Mouse (Mus musculus): ENCODE results near the gene Kmt2d.

Gene Kmt2d

GRCm38 (mm10) chr15:98886667-98887387 is 15.8 kb upstream of the Kmt2d start:
- DNase-seq (ENCODE audit: low read depth), result no peak

DNA sequence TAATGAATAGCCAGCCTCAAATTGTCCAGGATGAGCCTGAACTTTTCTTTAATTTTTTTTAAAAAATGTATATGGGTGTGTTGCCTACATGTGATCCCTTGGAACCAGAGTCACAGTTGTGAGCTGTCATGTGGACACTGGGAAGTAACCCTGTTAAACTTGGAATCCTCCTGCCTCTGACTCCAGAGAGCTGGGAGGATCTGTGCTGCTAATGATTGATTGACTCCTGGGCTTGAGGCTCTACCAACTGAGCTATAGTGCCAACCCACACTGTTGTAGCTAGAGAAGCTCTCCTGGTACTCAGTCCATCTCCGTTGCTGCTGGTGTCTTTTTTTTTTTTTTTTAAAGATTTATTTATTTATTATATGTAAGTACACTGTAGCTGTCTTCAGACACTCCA is 13.1 kb upstream of the Kmt2d start:
- DNase-seq (ENCODE audit: low read depth), result no peak

DNA sequence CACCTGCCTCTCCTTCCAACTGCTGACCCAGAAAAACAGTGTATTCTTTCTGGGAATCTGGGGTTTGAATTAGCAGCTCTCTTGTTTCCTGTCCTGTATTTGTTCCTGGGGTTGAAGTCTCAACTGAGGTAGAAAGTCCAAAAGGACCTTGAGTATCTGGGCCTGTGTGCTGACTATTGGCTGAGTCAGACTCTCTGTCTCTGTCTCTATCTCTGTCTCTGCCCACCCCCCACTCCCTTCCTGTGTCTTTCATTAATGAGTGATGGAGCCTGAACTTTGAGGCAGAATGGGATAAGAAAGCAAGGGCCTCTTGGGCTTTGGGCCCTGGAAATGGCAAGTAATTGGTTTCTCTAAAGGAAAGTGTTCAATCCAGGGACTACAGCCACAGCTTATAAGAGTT is 12.7 kb upstream of the Kmt2d start:
- DNase-seq (ENCODE audit: low read depth), result no peak

DNA sequence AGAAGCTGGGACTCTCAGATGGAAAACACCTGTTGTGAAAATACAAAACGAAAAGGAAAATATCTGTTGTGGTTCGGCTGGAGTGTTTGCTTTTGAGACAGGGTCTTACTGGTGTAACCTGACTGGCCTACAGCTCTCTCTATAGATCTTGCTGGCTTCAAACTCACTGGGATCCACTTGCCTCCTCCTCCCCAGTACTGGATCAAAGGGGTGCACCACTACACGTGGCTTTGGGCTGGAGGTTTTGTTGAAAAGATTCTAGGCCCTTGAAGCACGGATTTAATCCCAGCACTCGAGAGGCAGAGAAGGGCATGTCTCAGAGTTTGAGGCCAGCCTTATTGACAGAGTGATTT is 10.6 kb upstream of the Kmt2d start:
- DNase-seq (ENCODE audit: low read depth), result no peak

- DNase-seq (ENCODE audit: low read depth), result peak; percentile 97
Observed at GRCm38 (mm10) chr15:98880978-98881655, 10.1 kb upstream of the Kmt2d start.

GRCm38 (mm10) chr15:98877331-98877730 is 6.3 kb upstream of the Kmt2d start:
- peak; percentile 91 for DNase-seq (ENCODE audit: low read depth)

DNA sequence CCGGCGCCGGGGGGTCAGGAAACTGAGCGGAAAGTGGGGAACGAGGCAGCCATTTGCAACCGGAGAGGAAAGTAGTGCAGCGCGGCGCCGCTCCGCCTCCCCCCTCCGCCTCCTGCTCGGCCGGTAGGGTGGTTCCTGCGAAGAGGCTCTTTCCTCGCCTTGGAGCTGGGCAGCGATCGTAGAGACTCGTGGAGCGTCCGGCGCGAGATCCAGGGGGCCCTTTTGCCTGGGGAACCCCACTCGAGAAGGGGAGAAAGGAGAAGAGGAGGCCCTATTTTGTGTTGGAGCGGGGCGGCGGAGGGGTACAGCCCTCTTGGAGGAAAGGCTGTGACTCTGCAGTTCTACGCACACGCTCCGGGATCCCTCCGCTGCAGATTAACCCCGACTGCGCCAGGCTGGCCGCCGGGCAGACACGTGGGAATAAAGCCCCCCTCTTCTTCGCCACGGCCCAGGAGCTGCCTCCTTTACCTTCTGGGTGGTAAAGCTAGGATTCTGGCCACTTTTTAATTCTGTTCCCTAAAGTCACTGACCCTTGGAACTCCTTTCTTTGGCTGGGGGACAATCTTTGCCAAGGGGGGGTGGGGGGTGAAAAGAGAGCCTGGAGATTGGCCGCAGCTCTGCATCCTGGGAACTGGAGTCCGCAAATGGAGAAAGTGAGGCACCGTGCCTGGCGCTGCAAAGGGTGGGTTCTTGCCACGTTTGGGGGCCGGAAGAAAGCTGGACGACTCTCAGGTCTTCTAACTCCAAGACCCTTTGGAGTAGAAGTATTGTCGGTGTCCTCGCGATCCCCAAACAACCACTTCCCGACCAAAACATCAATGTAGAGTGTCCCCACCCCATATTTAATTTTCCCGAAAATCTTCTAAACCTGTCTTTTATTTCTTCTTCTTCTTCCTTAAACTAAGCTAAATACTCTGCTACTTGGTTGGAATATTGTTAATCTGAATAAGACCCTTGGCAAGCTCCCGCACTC is 1.2 kb upstream of the Kmt2d start:
- DNase-seq (ENCODE audit: low read depth), result peak; percentile 97

GRCm38 (mm10) chr15:98870179-98871069 is 580 bp downstream of the Kmt2d start:
- peak; percentile 46 for DNase-seq (ENCODE audit: low read depth)

GRCm38 (mm10) chr15:98869342-98870178 is 1.4 kb downstream of the Kmt2d start:
- DNase-seq (ENCODE audit: low read depth), result peak; percentile 66

DNA sequence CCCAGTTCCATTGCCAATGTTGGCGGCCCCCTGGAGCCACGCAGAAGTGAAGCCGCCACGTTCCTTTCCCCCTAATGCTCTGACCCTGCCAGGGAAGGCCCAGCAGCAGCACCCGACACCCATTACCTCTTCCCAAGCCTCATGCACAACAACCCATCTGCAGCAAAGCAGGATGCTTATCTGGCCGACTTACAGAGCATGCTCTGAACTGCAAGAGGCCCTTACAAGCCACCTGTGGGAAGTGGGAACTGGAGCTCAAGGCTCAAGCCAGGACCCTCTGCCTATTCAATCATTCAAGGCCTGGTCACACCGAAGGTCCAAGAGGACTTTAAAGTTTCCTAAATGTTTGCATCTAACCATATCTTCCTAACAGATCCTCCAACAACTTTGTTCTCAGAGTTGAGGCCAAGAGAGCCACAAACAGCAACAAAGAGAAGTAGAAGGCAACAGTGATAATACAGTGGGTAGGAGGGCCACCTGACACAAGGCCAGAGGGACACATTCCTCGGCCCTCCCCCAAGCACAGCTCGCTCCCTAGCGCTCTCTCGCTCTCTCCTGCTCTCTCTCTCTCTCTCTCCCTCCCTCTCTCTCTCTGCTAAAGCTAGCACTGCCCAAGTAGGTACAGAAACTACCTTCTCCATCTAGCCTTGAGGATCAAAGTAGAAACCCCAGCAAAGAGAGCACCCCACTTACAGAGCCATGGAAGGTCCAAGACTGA is 2.5 kb downstream of the Kmt2d start:
- no peak for DNase-seq (ENCODE audit: low read depth)

DNA sequence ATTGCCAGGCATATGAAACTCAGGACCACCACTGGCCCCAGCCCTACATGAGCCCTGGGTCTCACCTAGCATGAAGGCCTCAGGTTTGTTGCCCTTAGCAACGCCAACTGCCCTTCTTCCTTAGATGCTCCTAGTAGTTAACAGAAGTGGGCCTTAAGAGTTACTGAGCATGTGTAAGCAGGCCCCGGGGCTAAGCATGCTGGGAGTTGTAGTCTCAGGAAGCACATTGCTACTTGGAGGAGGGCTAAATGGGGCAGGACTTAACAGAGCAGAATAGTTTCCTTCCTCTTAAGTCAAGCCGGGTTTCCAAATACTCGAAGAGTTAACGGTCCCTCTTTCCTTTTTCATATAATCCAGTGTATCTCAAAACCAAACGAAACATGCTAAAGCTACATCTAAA is 3.7 kb downstream of the Kmt2d start:
- DNase-seq (ENCODE audit: low read depth), result peak; percentile 82

- no peak for DNase-seq (ENCODE audit: low read depth)
Observed at GRCm38 (mm10) chr15:98866501-98866900, 4.5 kb downstream of the Kmt2d start.

DNA sequence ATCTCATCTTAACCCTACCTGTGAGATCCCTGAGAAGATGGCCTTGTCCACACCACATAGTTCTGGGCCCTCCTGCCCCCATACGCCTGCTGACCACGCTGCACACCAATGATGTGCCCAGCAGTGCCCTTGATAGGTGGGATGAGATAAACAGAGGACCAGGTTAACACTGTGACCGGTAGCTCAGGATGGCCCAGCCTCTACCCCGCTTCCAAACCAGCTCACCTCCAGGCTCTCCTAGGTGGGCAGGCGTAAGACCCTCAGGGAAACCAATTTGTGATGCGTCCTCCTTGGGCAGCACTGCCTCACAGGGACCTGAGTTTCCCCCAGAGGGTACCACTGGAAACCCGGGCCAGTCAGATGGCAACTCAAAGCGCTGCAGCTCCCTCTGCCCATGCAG is 5.2 kb downstream of the Kmt2d start:
- no peak for DNase-seq (ENCODE audit: low read depth)

- DNase-seq (ENCODE audit: low read depth), result no peak
Observed at GRCm38 (mm10) chr15:98864951-98865350, 6.1 kb downstream of the Kmt2d start.

- no peak for DNase-seq (ENCODE audit: low read depth)
Observed at GRCm38 (mm10) chr15:98863451-98863958, 7.5 kb downstream of the Kmt2d start.

GRCm38 (mm10) chr15:98861701-98862410 is 9.1 kb downstream of the Kmt2d start:
- no peak for DNase-seq (ENCODE audit: low read depth)

- no peak for DNase-seq (ENCODE audit: low read depth)
Observed at GRCm38 (mm10) chr15:98860921-98861320, 10.1 kb downstream of the Kmt2d start.

DNA sequence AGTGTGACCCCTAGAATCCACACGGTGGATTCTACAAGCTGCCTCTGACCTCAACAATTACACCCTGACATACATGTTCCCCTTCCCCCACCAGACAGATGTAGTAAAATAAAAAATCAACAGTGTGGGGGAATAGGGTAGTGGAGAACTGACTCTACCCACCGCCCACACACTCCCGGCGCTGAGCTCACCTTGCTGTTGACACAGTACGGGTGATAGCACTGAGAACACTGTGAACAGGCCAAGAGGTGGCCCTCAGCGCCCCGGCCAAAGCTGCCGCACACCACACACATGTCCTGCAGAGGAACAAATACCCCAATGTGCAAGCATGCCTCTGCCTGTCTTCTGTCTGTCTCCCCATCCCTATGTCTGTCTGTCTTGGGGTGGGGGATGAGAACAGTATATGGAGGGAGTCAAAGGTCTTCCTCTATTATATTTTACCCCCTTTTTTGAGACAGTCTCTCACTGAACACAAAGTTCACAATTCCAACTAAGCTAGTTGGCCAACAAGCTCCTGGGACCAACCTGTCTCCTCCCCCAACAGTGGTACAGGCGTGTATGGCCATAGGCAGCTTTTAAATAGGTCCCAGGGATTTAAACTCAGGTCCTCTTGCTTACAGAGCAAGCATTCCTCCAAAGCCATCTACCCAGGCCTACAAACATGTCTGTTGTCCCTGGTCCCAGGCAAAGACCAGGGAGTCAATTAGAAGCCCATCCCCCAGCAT is 11.5 kb downstream of the Kmt2d start:
- DNase-seq (ENCODE audit: low read depth), result no peak

Data from induced T-regulatory cell, adult 2 months (primary cell).